8 mouse cellular contexts compared by ENCODE assay signal in genomic region chr8:71530735-71531467, GRCm38 (mm10). TPM values are rescaled to one million over a fixed set of nuclear protein-coding genes. Genes with fewer than 3 reads are reported as not detected.
A peak's percentile ranks its signal among the peaks of the same experiment; 100 is the strongest.
DNase-seq lines count a peak whose midpoint lies in the region; ATAC-seq and TF ChIP-seq lines count a peak whose summit lies in the region.
"Not testable (repeated sequence)": the region's sequence is repeated elsewhere in the genome, so short reads cannot be mapped to it uniquely, and the experiment has no call there.
"Had no signal": no experiment of that assay in that cellular context is flagged by ENCODE, and none has a peak within 500 bp of the region (broad histone marks: within the 10 kb centered on the region; RNA-seq: fewer than 3 reads in every experiment).

No protein-coding gene starts in this region.

- not testable (repeated sequence) for H3K9ac ChIP-seq in heart, postnatal 0 days (replicated peaks; ENCODE audit: low read depth, low read length); midbrain, embryonic 11.5 days (ENCODE audit: low read length)

- DNase-seq in ES-CJ7 (ENCODE audit: low read depth, low spot score) (peak; percentile 89), liver (peak; percentile 42)
- peak; percentile 65 to 80 for DNase-seq in cerebellum, postnatal 25 days
- not testable (repeated sequence) for DNase-seq in heart, postnatal 0 days (ENCODE audit: low spot score)
- DNase-seq in kidney, postnatal 10 days, result peak; percentile 67
- peak; percentile 82 for DNase-seq in midbrain, embryonic 11.5 days (ENCODE audit: low spot score, missing footprints)

- not testable (repeated sequence) for TF ChIP-seq EP300 in heart, postnatal 0 days (IDR thresholded peaks at IDR 0.05; ENCODE audit: low read depth)

- WGBS in bone marrow, adult 2 months, result 73% methylated on average over 6 of the region's 12 CpGs
- 63% methylated on average over 4 of the region's 12 CpGs for WGBS in heart, postnatal 0 days
- 67% methylated on average over 5 of the region's 12 CpGs for WGBS in midbrain, embryonic 11.5 days

- H3K4me1 ChIP-seq in bone marrow, adult 2 months (ENCODE audit: control insufficient read depth, insufficient read depth, low read length); midbrain, embryonic 11.5 days (ENCODE audit: control insufficient read depth, insufficient read depth, low read length): not testable (repeated sequence)
- H3K4me1 ChIP-seq in heart, postnatal 0 days (ENCODE audit: control insufficient read depth, insufficient read depth), result peaks cover 24% of the 10 kb centered on the region

- not testable (repeated sequence) for H3K4me3 ChIP-seq in bone marrow, adult 2 months (replicated peaks; ENCODE audit: control insufficient read depth, low read depth, low read length); heart, postnatal 0 days (ENCODE audit: low read depth, low read length); midbrain, embryonic 11.5 days (ENCODE audit: low read depth, low read length)

- peak; percentile 42; the same call in 1 of the 2 replicates for TF ChIP-seq CTCF in bone marrow, adult 2 months (IDR thresholded peaks at IDR 0.05; ENCODE audit: control insufficient read depth, insufficient read depth, low read length)
- peak; percentile 26; the same call in 1 of the 2 replicates for TF ChIP-seq CTCF in heart, postnatal 0 days (IDR thresholded peaks at IDR 0.05; ENCODE audit: low read depth)

- H3K36me3 ChIP-seq in heart, postnatal 0 days (replicated peaks; ENCODE audit: control insufficient read depth, insufficient read depth, low read length); midbrain, embryonic 11.5 days (ENCODE audit: control insufficient read depth, insufficient read depth, low read length): not testable (repeated sequence)

- TF ChIP-seq POLR2A in bone marrow, adult 2 months (IDR thresholded peaks at IDR 0.05; ENCODE audit: borderline replicate concordance, control insufficient read depth, low read depth, low read length), result not testable (repeated sequence)

- H3K27ac ChIP-seq in bone marrow, adult 2 months (ENCODE audit: control insufficient read depth, insufficient read depth, low read depth, low read length, poor library complexity); heart, postnatal 0 days (ENCODE audit: low read depth); midbrain, embryonic 11.5 days (ENCODE audit: low read depth, low read length): not testable (repeated sequence)

- not testable (repeated sequence) for H3K9me3 ChIP-seq in heart, postnatal 0 days (replicated peaks; ENCODE audit: control insufficient read depth, low read length); midbrain, embryonic 11.5 days (ENCODE audit: control insufficient read depth, low read length)

- not testable (repeated sequence) for ATAC-seq in heart, postnatal 0 days (ENCODE audit: insufficient read depth, low read depth); midbrain, embryonic 11.5 days (ENCODE audit: low FRiP score)

- H3K27me3 ChIP-seq in heart, postnatal 0 days (ENCODE audit: control insufficient read depth, insufficient read depth, low read length); midbrain, embryonic 11.5 days (ENCODE audit: control insufficient read depth, insufficient read depth, low read length): not testable (repeated sequence)

- not testable (repeated sequence) for H3K4me2 ChIP-seq in heart, postnatal 0 days (ENCODE audit: low read depth, low read length); midbrain, embryonic 11.5 days

RNA-seq across cellular contexts. Expression of gene Ccdc194, which starts 5.4 kb away (rescaled TPM):
- polyA plus RNA-seq in bone marrow, adult 2 months (2011; ENCODE audit: insufficient read depth, insufficient read length, low replicate concordance, missing spikeins), result not detected in 2 replicates
- 1.1 TPM in 1 of 2 replicates, not detected in the other for total RNA-seq in heart, postnatal 0 days (2014; rRNA removed; ENCODE audit: low replicate concordance)
- 0.12 and 0.14 TPM in 2 replicates for polyA plus RNA-seq in heart, postnatal 0 days (2015; fragmentation: Nextera tagmentation; extraction: Ambion mirVana)
- 0.40 and 0.72 TPM in 2 replicates for polyA plus RNA-seq in midbrain, embryonic 11.5 days (2014; fragmentation: Nextera tagmentation; extraction: Ambion mirVana)

RNA-seq across cellular contexts. Expression of gene Bst2, which starts 6.4 kb away (rescaled TPM):
- 58.9 and 103 TPM in 2 replicates for polyA plus RNA-seq in bone marrow, adult 2 months (2011; ENCODE audit: insufficient read depth, insufficient read length, low replicate concordance, missing spikeins)
- total RNA-seq in heart, postnatal 0 days (2014; rRNA removed; ENCODE audit: low replicate concordance), result 101 and 109 TPM in 2 replicates
- polyA plus RNA-seq in heart, postnatal 0 days (2015; fragmentation: Nextera tagmentation; extraction: Ambion mirVana), result 42.9 and 43.3 TPM in 2 replicates
- polyA plus RNA-seq in midbrain, embryonic 11.5 days (2014; fragmentation: Nextera tagmentation; extraction: Ambion mirVana), result 5.0 and 6.1 TPM in 2 replicates

RNA-seq across cellular contexts. Expression of gene Mvb12a, which starts 11.8 kb away (rescaled TPM):
- 23.8 and 47.7 TPM in 2 replicates for polyA plus RNA-seq in bone marrow, adult 2 months (2011; ENCODE audit: insufficient read depth, insufficient read length, low replicate concordance, missing spikeins)
- 47.6 and 61.5 TPM in 2 replicates for total RNA-seq in heart, postnatal 0 days (2014; rRNA removed; ENCODE audit: low replicate concordance)
- 54.4 and 55.3 TPM in 2 replicates for polyA plus RNA-seq in heart, postnatal 0 days (2015; fragmentation: Nextera tagmentation; extraction: Ambion mirVana)
- 50.7 and 51.0 TPM in 2 replicates for polyA plus RNA-seq in midbrain, embryonic 11.5 days (2014; fragmentation: Nextera tagmentation; extraction: Ambion mirVana)

RNA-seq across cellular contexts. Expression of gene Plvap, which starts 19.3 kb away (rescaled TPM):
- 13.7 and 20.5 TPM in 2 replicates for polyA plus RNA-seq in bone marrow, adult 2 months (2011; ENCODE audit: insufficient read depth, insufficient read length, low replicate concordance, missing spikeins)
- total RNA-seq in heart, postnatal 0 days (2014; rRNA removed; ENCODE audit: low replicate concordance), result 51.6 and 95.2 TPM in 2 replicates
- 63.4 and 64.8 TPM in 2 replicates for polyA plus RNA-seq in heart, postnatal 0 days (2015; fragmentation: Nextera tagmentation; extraction: Ambion mirVana)
- polyA plus RNA-seq in midbrain, embryonic 11.5 days (2014; fragmentation: Nextera tagmentation; extraction: Ambion mirVana), result 33.7 and 34.1 TPM in 2 replicates

RNA-seq across cellular contexts. Expression of gene Tmem221, which starts 27.8 kb away (rescaled TPM):
- 0.81 and 2.5 TPM in 2 replicates for polyA plus RNA-seq in bone marrow, adult 2 months (2011; ENCODE audit: insufficient read depth, insufficient read length, low replicate concordance, missing spikeins)
- total RNA-seq in heart, postnatal 0 days (2014; rRNA removed; ENCODE audit: low replicate concordance), result 0.08 TPM in 1 of 2 replicates, not detected in the other
- 0.23 and 0.37 TPM in 2 replicates for polyA plus RNA-seq in heart, postnatal 0 days (2015; fragmentation: Nextera tagmentation; extraction: Ambion mirVana)
- polyA plus RNA-seq in midbrain, embryonic 11.5 days (2014; fragmentation: Nextera tagmentation; extraction: Ambion mirVana), result 0.12 and 0.14 TPM in 2 replicates
- polyA plus RNA-seq: neural tube, embryonic 13.5 days had no signal
